Mouse (Mus musculus): ENCODE measurements around the gene Tpx2.

Gene Tpx2

GRCm38 (mm10) chr2:152847815-152848302 is at the start of gene Tpx2:
Gene Tpx2, plus strand, starts transcription at chr2:152847964.
- peak; percentile 95 for DNase-seq (ENCODE audit: low spot score in 2 of 2)

GRCm38 (mm10) chr2:152799954-152800761 is 47.6 kb upstream of the Tpx2 start:
- no peak for DNase-seq (ENCODE audit: low spot score in 2 of 2)

GRCm38 (mm10) chr2:152800762-152801113 is 47.0 kb upstream of the Tpx2 start:
- DNase-seq (ENCODE audit: low spot score in 2 of 2) = no peak

- DNase-seq (ENCODE audit: low spot score in 2 of 2) = no peak
These were observed 45.5 kb upstream of the Tpx2 start for GRCm38 (mm10) chr2:152802303-152802702.

GRCm38 (mm10) chr2:152803081-152803480 is 44.7 kb upstream of the Tpx2 start:
- DNase-seq (ENCODE audit: low spot score in 2 of 2) = no peak

- no peak for DNase-seq (ENCODE audit: low spot score in 2 of 2)
These were observed 43.2 kb upstream of the Tpx2 start for GRCm38 (mm10) chr2:152804408-152805110.

GRCm38 (mm10) chr2:152805111-152805490 is 42.7 kb upstream of the Tpx2 start:
- DNase-seq (ENCODE audit: low spot score in 2 of 2) = no peak

- DNase-seq (ENCODE audit: low spot score in 2 of 2) = no peak
These were observed 41.7 kb upstream of the Tpx2 start for GRCm38 (mm10) chr2:152806037-152806436.

GRCm38 (mm10) chr2:152808178-152808577 is 39.6 kb upstream of the Tpx2 start:
- DNase-seq (ENCODE audit: low spot score in 2 of 2) = no peak

GRCm38 (mm10) chr2:152810158-152810941 is 37.4 kb upstream of the Tpx2 start:
- DNase-seq (ENCODE audit: low spot score in 2 of 2) = peak in 1 of 2 experiments; percentile 42

- no peak for DNase-seq (ENCODE audit: low spot score in 2 of 2)
These were observed 36.2 kb upstream of the Tpx2 start for GRCm38 (mm10) chr2:152811336-152812165.

- DNase-seq (ENCODE audit: low spot score in 2 of 2) = no peak
These were observed 34.5 kb upstream of the Tpx2 start for GRCm38 (mm10) chr2:152813232-152813631.

GRCm38 (mm10) chr2:152814213-152814874 is 33.4 kb upstream of the Tpx2 start:
- no peak for DNase-seq (ENCODE audit: low spot score in 2 of 2)

GRCm38 (mm10) chr2:152815879-152816656 is 31.7 kb upstream of the Tpx2 start:
- DNase-seq (ENCODE audit: low spot score in 2 of 2) = no peak

GRCm38 (mm10) chr2:152816657-152817348 is 31.0 kb upstream of the Tpx2 start:
- DNase-seq (ENCODE audit: low spot score in 2 of 2) = no peak

GRCm38 (mm10) chr2:152817596-152818291 is 30.0 kb upstream of the Tpx2 start:
- no peak for DNase-seq (ENCODE audit: low spot score in 2 of 2)

- DNase-seq (ENCODE audit: low spot score in 2 of 2) = no peak
These were observed 29.1 kb upstream of the Tpx2 start for GRCm38 (mm10) chr2:152818679-152819078.

- DNase-seq (ENCODE audit: low spot score in 2 of 2) = no peak
These were observed 28.6 kb upstream of the Tpx2 start for GRCm38 (mm10) chr2:152819097-152819624.
